Mouse (Mus musculus) urinary bladder, postnatal 25 days (tissue): ENCODE measurements around the gene Rab6b.

ENCODE experiments used
- DNase-seq: peaks from one replicate; pipeline ENCODE4 v3.0.0; 2022; ENCODE audit warnings: low spot score

Rab6b gene

GRCm38 (mm10) chr9:103205786-103206185 is 94.2 kb downstream of the Rab6b start:
- no peak for DNase-seq

- peak; percentile 37 for DNase-seq
Measured at GRCm38 (mm10) chr9:103207846-103208245, 96.3 kb downstream of the Rab6b start.

- no peak for DNase-seq
Measured at GRCm38 (mm10) chr9:103208802-103209423, 97.3 kb downstream of the Rab6b start.

- no peak for DNase-seq
Measured at GRCm38 (mm10) chr9:103212654-103213420, 101.2 kb downstream of the Rab6b start.

GRCm38 (mm10) chr9:103213631-103214030 is 102.0 kb downstream of the Rab6b start:
- no peak for DNase-seq

- no peak for DNase-seq
Measured at GRCm38 (mm10) chr9:103214281-103214680, 102.7 kb downstream of the Rab6b start.

- no peak for DNase-seq
Measured at GRCm38 (mm10) chr9:103224721-103225120, 113.1 kb downstream of the Rab6b start.

GRCm38 (mm10) chr9:103225464-103225863 is 113.9 kb downstream of the Rab6b start:
- DNase-seq = no peak

GRCm38 (mm10) chr9:103226806-103227205 is 115.2 kb downstream of the Rab6b start:
- no peak for DNase-seq

- DNase-seq = no peak
Measured at GRCm38 (mm10) chr9:103227760-103228159, 116.2 kb downstream of the Rab6b start.

GRCm38 (mm10) chr9:103228370-103229003 is 116.9 kb downstream of the Rab6b start:
- DNase-seq = no peak

GRCm38 (mm10) chr9:103229037-103229867 is 117.7 kb downstream of the Rab6b start:
- DNase-seq = no peak

- DNase-seq = peak; percentile 40
Measured at GRCm38 (mm10) chr9:103230151-103230951, 118.8 kb downstream of the Rab6b start, which contains the start of the genes Gm20425 and Trf. TSS of gene Gm20425 (minus strand) at chr9:103230307. TSS of gene Trf (minus strand) at chr9:103230444.

GRCm38 (mm10) chr9:103232232-103233005 is 120.8 kb downstream of the Rab6b start:
- no peak for DNase-seq

- no peak for DNase-seq
Measured at GRCm38 (mm10) chr9:103233006-103233395, 121.4 kb downstream of the Rab6b start.

- no peak for DNase-seq
Measured at GRCm38 (mm10) chr9:103234059-103234458, 122.5 kb downstream of the Rab6b start.

GRCm38 (mm10) chr9:103234565-103235165 is 123.1 kb downstream of the Rab6b start:
- no peak for DNase-seq
